Mouse (Mus musculus) CD4-positive naive resting alpha-beta T cell, adult 57 days (primary cell): ENCODE results near the gene Kctd17. TPM values are rescaled to one million over a fixed set of nuclear protein-coding genes. Genes with fewer than 3 reads are reported as not detected.

ENCODE experiments used
- total RNA-seq: library from RNA; stranded (reverse); gene quantifications from one replicate; pipeline ENCODE4 v1.2.4, GENCODE M21; 2023

Gene Kctd17
- 10.8 TPM for total RNA-seq

GRCm38 (mm10) chr15:78428391-78429138 is at the start of gene Kctd17:
Gene Kctd17 (plus strand): TSS chr15:78428564.

GRCm38 (mm10) chr15:78395478-78395962 is 32.8 kb upstream of the Kctd17 start, which contains the start of gene Tex33:
Gene Tex33 (minus strand): TSS chr15:78395912.

GRCm38 (mm10) chr15:78405517-78406211 is 22.7 kb upstream of the Kctd17 start, which contains the start of gene Tst:
Gene Tst (minus strand): TSS chr15:78405907.

GRCm38 (mm10) chr15:78406293-78406934 is 21.9 kb upstream of the Kctd17 start, which contains the start of gene Mpst:
Gene Mpst (plus strand): TSS chr15:78406416.

GRCm38 (mm10) chr15:78468379-78468937 is 40.1 kb downstream of the Kctd17 start, which contains the start of gene Tmprss6:
Gene Tmprss6 (minus strand): TSS chr15:78468634.

Other genes with a start within 250 kb of the Kctd17 start
- not detected for gene Pvalb, start 222.2 kb upstream of the Kctd17 start, total RNA-seq
- gene Ncf4, start 183.8 kb upstream of the Kctd17 start, total RNA-seq: 41.6 TPM
- 0.98 TPM for gene Csf2rb2, start 122.8 kb upstream of the Kctd17 start, total RNA-seq
- 4.1 TPM for gene Csf2rb, start 102.8 kb upstream of the Kctd17 start, total RNA-seq
- not detected for gene Tex33, start 32.7 kb upstream of the Kctd17 start, total RNA-seq
- gene Tst, start 22.7 kb upstream of the Kctd17 start, total RNA-seq: 0.92 TPM
- gene Mpst, start 22.1 kb upstream of the Kctd17 start, total RNA-seq: 23.0 TPM
- not detected for gene Tmprss6, start 40.1 kb downstream of the Kctd17 start, total RNA-seq
- 59.7 TPM for gene Il2rb, start 66.7 kb downstream of the Kctd17 start, total RNA-seq
- gene C1qtnf6, start 102.9 kb downstream of the Kctd17 start, total RNA-seq: 0.47 TPM
- not detected for gene Sstr3, start 116.1 kb downstream of the Kctd17 start, total RNA-seq
- gene Rac2, start 144.2 kb downstream of the Kctd17 start, total RNA-seq: 907 TPM
- 146 TPM for gene Cyth4, start 168.5 kb downstream of the Kctd17 start, total RNA-seq